Mouse (Mus musculus) cortical plate, adult 2 months (tissue): Measurements from ENCODE around the gene Miip. TPM values are rescaled to one million over a fixed set of nuclear protein-coding genes. Genes with fewer than 3 reads are reported as not detected.
A peak's percentile ranks its signal among the peaks of the same experiment; 100 is the strongest.
"Not testable (repeated sequence)": the region's sequence is repeated elsewhere in the genome, so short reads cannot be mapped to it uniquely, and the experiment has no call there.

Experiments
- H3K27ac ChIP-seq: fragments of 200-500 bp; 2 replicates; pipeline ENCODE4 v1.5.1; 2012; ENCODE audit warnings: low read length, control low read depth, inconsistent platforms; ENCODE audit not compliant: insufficient read depth
- H3K4me1 ChIP-seq: fragments of 200-500 bp; 2 replicates; pipeline ENCODE4 v1.6.1; 2011; ENCODE audit warnings: low read length; ENCODE audit not compliant: control insufficient read depth, insufficient read depth
- H3K4me3 ChIP-seq: fragments of 200-500 bp; 2 replicates; pipeline ENCODE4 v1.5.1; 2011; ENCODE audit warnings: mild to moderate bottlenecking, low read length, control low read depth; ENCODE audit not compliant: insufficient read depth
- CTCF ChIP-seq: fragments of 200-500 bp; IDR thresholded peaks from 2 replicates; pipeline ENCODE4 v1.5.1; 2011; ENCODE audit warnings: mild to moderate bottlenecking, control low read depth, low read length; ENCODE audit not compliant: insufficient read depth; ENCODE audit errors: extremely low read depth
- POLR2A ChIP-seq: fragments of 200-500 bp; IDR thresholded peaks from 2 replicates; pipeline ENCODE4 v1.6.1; 2011; ENCODE audit warnings: mild to moderate bottlenecking, low read length, control low read depth; ENCODE audit not compliant: insufficient read depth; ENCODE audit errors: extremely low read depth
- polyA plus RNA-seq: library from polyadenylated mRNA; depleted of rRNA; stranded (reverse); fragments of >200 nt; gene quantifications from 2 replicates; pipeline ENCODE4 v1.2.3, GENCODE M21; 2012

Miip gene
- polyA plus RNA-seq, 1 experiment, result 57.6 TPM

DNA sequence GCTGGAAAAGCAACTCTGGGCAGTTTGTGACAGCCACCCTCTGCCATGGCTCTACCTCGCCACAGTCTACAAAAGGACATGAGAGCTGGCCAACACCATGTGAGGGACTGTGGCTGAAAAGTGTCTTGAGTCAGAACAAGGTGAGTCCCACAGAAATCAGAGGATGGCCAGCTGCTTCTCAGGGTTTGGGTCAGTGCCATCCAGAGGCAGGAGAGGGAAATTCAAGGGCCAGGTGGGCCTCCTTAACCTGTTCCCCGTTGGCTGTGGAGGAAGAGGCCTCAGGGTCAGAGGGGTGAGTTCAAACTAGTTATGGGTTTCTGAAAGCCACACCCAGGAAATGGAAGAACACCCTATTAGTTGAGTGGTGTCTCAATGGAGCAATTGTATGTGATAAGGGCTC, 10.8 kb upstream of the Miip start:
- Histone ChIP-seq H3K4me3 (no peak overlapping the region), H3K4me1 (no peaks in the 10 kb centered on the region), H3K27ac (no peak overlapping the region)
- TF ChIP-seq POLR2A (no peak), CTCF (no peak)

- Histone ChIP-seq H3K27ac (no peak overlapping the region), H3K4me1 (no peaks in the 10 kb centered on the region), H3K4me3 (no peak overlapping the region)
- no peak for TF ChIP-seq POLR2A
- no peak for TF ChIP-seq CTCF
Observed at GRCm38 (mm10) chr4:147878537-147878936, 9.9 kb upstream of the Miip start.

DNA sequence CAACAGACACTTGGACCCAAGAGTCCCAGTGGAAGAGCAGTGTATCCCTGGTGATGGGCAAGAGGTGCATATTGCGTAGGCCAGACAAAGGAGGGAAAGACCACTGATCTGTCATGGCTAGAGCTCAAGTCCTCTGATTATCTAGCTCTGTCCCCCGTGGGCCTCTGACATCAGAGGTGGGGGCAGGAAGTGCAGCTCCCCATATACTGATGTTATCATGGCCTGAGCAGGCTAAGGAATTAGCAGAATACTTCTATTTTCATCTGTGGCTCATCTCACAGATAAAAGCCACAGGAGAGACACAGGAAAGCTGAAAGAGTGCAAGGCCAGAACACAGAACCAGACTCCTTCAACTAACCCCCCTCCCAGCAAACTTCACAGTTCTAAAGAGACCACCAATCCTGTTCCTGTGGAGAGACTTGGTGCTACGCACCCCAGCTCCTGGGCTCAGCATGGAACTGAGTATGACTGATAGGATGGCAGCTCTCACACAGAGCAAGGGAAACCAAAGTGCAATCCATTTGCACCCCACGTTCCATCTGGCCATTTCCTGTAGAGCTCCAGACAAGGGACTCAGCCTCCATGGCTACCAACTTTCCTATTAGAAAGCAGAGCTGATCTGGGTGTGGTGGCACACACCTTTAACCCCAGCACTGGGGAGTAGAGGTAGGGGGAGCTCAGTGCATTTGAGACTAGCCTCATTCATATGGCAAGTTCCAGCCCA, 7.4 kb upstream of the Miip start:
- TF ChIP-seq CTCF (no peak), POLR2A (no peak)
- no peak overlapping the region for H3K27ac ChIP-seq
- no peak overlapping the region for H3K4me3 ChIP-seq
- H3K4me1 ChIP-seq, result no peaks in the 10 kb centered on the region

DNA sequence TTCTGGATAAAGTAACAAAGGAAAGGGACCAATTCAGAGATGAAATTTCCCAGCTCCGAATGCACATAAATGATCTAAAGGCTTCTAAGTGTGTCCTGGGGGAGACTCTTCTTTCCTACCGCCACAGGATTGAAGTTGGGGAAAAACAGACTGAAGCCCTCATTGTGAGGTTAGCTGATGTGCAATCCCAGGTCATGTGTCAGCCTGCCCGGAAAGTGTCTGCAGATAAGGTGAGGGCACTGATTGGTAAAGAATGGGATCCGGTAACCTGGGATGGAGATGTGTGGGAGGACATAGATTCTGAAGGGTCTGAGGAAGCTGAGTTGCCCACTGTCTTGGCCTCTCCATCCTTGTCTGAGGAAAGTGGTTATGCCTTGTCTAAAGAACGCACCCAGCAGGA, 622 bp upstream of the Miip start:
- peaks cover 5% of the 10 kb centered on the region for H3K4me1 ChIP-seq
- no peak for TF ChIP-seq CTCF
- TF ChIP-seq POLR2A, result no peak
- H3K27ac ChIP-seq, result no peak overlapping the region
- peak overlapping the region; percentile 69 for H3K4me3 ChIP-seq

DNA sequence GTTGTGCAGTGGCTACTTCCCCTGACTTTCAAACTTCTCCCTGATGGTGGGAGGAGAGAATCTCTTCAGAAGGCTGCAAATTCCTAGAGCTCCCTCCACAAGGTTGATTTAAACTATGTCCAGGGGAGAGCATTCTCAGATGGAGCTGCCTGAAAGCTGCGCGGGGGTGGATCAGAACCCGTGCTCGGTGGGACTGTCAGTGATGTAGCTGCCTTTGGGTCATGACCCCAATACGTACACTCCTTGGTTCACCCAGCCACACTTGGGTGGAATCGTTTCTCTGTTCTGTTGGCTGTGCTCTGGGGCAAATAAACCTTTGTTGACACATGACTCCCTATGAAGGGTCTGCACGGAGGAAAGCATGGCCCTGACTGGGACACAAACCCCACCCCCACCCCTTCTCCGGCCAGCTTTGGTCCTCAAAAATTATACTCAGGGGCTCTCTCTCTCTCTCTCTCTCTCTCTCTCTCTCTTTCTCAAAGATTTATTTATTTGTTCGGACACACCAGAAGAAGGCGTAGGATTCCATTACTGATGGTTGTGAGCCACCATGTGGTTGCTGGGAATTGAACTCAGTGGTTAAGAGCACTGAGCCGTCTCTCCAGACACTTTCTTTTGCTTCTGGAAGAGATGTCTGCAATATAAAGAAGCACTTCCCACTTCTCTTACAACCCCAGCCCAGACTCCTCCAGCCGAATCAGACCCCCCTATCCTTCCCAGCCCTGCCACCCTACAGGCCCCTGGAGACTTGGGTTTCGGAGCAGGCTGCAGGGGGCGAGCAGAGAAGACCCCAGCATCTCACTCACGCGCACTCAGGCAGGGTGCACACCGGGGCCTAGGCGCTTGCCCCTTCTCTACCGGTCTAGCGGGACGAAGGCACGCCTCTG, 810 bp downstream of the Miip start:
- H3K4me3 ChIP-seq, result peak overlapping the region; percentile 69
- 0 out of 2 replicates have a peak, but pooled peaks have one; percentile 1 for TF ChIP-seq CTCF
- TF ChIP-seq POLR2A, result no peak
- peak overlapping the region; percentile 26; the same call in 1 of the 2 replicates for H3K27ac ChIP-seq
- H3K4me1 ChIP-seq, result peaks cover 5% of the 10 kb centered on the region

DNA sequence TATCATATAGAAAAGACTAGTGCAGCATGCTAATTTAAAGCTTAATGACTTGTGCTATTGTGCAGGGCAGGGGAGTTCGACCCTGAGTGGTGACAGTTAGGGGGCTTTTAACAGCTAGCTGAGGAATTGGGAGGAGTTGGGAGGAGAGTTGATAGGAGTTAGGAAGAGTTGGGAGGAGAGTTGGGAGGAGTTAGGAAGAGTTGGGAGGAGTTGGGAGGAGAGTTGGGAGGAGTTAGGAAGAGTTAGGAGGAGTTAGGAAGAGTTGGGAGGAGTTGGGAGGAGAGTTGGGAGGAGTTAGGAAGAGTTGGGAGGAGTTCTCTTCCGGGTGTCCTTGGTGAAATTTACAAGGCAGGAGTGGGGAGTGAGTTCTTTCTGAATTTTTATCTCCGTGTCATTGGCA, 1.8 kb downstream of the Miip start:
- H3K4me3 ChIP-seq, H3K27ac ChIP-seq, H3K4me1 ChIP-seq: not testable (repeated sequence)

GRCm38 (mm10) chr4:147866056-147866455, 2.6 kb downstream of the Miip start:
- Histone ChIP-seq H3K27ac (no peak overlapping the region), H3K4me1 (peaks cover 5% of the 10 kb centered on the region), H3K4me3 (no peak overlapping the region)
- TF ChIP-seq POLR2A (no peak), CTCF (no peak)

DNA sequence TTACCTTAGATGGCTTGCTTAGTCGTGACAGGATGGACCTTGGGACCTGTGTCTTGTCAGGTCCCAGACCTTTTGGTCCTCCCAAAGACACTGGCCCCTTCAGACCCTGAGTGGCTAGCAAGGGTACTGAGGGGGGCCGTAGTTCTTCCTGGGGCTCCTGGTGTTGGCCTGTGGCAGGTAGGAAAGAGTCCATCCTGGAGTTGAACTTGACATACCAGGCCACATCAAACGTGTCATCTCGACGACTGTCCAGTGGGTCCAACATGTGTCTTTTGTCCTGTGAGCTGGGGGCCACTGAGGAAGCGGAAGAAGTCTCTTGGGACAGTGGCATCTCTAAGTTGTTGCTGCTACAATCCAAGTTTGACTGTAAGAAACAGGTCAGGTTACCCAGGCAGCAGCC, 3.0 kb downstream of the Miip start:
- Histone ChIP-seq H3K27ac (no peak overlapping the region), H3K4me1 (peaks cover 5% of the 10 kb centered on the region), H3K4me3 (no peak overlapping the region)
- TF ChIP-seq CTCF (no peak), POLR2A (no peak)

- Histone ChIP-seq H3K27ac (no peak overlapping the region), H3K4me3 (no peak overlapping the region), H3K4me1 (no peaks in the 10 kb centered on the region)
- TF ChIP-seq CTCF, result no peak
- no peak for TF ChIP-seq POLR2A
Observed at GRCm38 (mm10) chr4:147862051-147862450, 6.6 kb downstream of the Miip start.

DNA sequence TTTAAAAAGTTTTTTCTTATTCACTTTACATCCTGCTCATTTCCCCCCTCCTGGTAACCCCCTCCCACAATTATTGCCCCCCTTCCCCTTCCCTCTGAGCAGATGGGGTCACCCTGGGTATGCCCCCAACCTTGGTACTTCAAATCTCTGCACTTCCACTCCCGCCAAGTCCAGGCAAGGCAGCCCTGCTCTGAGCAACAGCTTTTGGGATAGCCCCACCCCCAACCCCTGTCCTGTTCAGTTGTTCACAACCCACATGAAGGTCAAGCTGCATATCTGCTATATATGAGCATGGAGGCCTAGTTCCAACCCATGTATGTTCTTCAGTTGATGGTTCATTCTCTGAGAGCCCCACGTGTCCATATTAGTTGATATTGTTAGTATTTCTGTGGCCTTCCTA, 17.8 kb downstream of the Miip start:
- H3K4me1 ChIP-seq, result no peaks in the 10 kb centered on the region
- H3K27ac ChIP-seq, result no peak overlapping the region
- TF ChIP-seq POLR2A (no peak), CTCF (no peak)
- no peak overlapping the region for H3K4me3 ChIP-seq
